Mouse (Mus musculus): ENCODE data around the gene Wdr20. TPM values are rescaled to one million over a fixed set of nuclear protein-coding genes. Genes with fewer than 3 reads are reported as not detected.

Wdr20 gene
- total and polyA plus RNA-seq, 2 experiments from 2014 or later, result 16.2 to 38.7 TPM

- Histone ChIP-seq H3K9ac (replicated peaks; ENCODE audit: low read length, poor library complexity, severe bottlenecking) (no peak overlapping the region), H3K4me1 (ENCODE audit: insufficient read depth, low read length) (no peaks in the 10 kb centered on the region), H3K36me3 (ENCODE audit: insufficient read depth, low read length) (peaks cover 10% of the 10 kb centered on the region), H3K9me3 (ENCODE audit: low read length) (no peaks in the 10 kb centered on the region), H3K4me3 (ENCODE audit: low read depth, low read length) (no peak overlapping the region), H3K27me3 (ENCODE audit: insufficient read depth, low read length) (no peaks in the 10 kb centered on the region), H3K4me2 (ENCODE audit: low read depth, low read length, poor library complexity, severe bottlenecking) (no peak overlapping the region), H3K27ac (ENCODE audit: low read depth, low read length) (no peak overlapping the region)
- TF ChIP-seq CTCF (IDR thresholded peaks at IDR 0.05), result no peak
- 75% methylated on average over 4 of the region's 4 CpGs for WGBS
- DNase-seq (ENCODE audit: low spot score), result peak; percentile 62
- ATAC-seq (ENCODE audit: low FRiP score), result no peak
Measured at GRCm38 (mm10) chr12:110786243-110786642, 48.5 kb downstream of the Wdr20 start.

GRCm38 (mm10) chr12:110790580-110790979 lies 52.8 kb downstream of the Wdr20 start:
- Histone ChIP-seq H3K27me3 (ENCODE audit: insufficient read depth, low read length) (no peaks in the 10 kb centered on the region), H3K36me3 (ENCODE audit: insufficient read depth, low read length) (peaks cover 5% of the 10 kb centered on the region), H3K9me3 (ENCODE audit: low read length) (no peaks in the 10 kb centered on the region), H3K27ac (ENCODE audit: low read depth, low read length) (no peak overlapping the region), H3K4me3 (ENCODE audit: low read depth, low read length) (no peak overlapping the region), H3K4me2 (ENCODE audit: low read depth, low read length, poor library complexity, severe bottlenecking) (no peak overlapping the region), H3K4me1 (ENCODE audit: insufficient read depth, low read length) (no peaks in the 10 kb centered on the region), H3K9ac (replicated peaks; ENCODE audit: low read length, poor library complexity, severe bottlenecking) (no peak overlapping the region)
- no peak for DNase-seq (ENCODE audit: low spot score)
- no peak for ATAC-seq (ENCODE audit: low FRiP score)
- no peak for TF ChIP-seq CTCF (IDR thresholded peaks at IDR 0.05)
- 88% methylated on average over 4 of the region's 4 CpGs for WGBS

- Histone ChIP-seq H3K9me3 (ENCODE audit: low read length) (no peaks in the 10 kb centered on the region), H3K4me3 (ENCODE audit: low read depth, low read length) (no peak overlapping the region), H3K9ac (replicated peaks; ENCODE audit: low read length, poor library complexity, severe bottlenecking) (no peak overlapping the region), H3K36me3 (ENCODE audit: insufficient read depth, low read length) (peaks cover 5% of the 10 kb centered on the region), H3K4me2 (ENCODE audit: low read depth, low read length, poor library complexity, severe bottlenecking) (no peak overlapping the region), H3K27ac (ENCODE audit: low read depth, low read length) (no peak overlapping the region), H3K4me1 (ENCODE audit: insufficient read depth, low read length) (no peaks in the 10 kb centered on the region), H3K27me3 (ENCODE audit: insufficient read depth, low read length) (no peaks in the 10 kb centered on the region)
- TF ChIP-seq CTCF (IDR thresholded peaks at IDR 0.05), result no peak
- DNase-seq (ENCODE audit: low spot score), result no peak
- no peak for ATAC-seq (ENCODE audit: low FRiP score)
- 96% methylated on average over 8 of the region's 8 CpGs for WGBS
Measured at GRCm38 (mm10) chr12:110791026-110791425, 53.3 kb downstream of the Wdr20 start.

- no peaks in the 10 kb centered on the region; the same call in 1 of the 2 replicates for H3K36me3 ChIP-seq (ENCODE audit: insufficient read depth, low read length)
- WGBS, result 87% methylated on average over 6 of the region's 6 CpGs
- no peak for TF ChIP-seq CTCF (IDR thresholded peaks at IDR 0.05)
- H3K4me1 ChIP-seq (ENCODE audit: insufficient read depth, low read length), result no peaks in the 10 kb centered on the region
- ATAC-seq (ENCODE audit: low FRiP score) (no peak), DNase-seq (ENCODE audit: low spot score) (no peak)
- H3K9me3 ChIP-seq (ENCODE audit: low read length), result no peaks in the 10 kb centered on the region
- H3K4me3 ChIP-seq (ENCODE audit: low read depth, low read length), result no peak overlapping the region
- no peaks in the 10 kb centered on the region for H3K27me3 ChIP-seq (ENCODE audit: insufficient read depth, low read length)
- no peak overlapping the region for H3K27ac ChIP-seq (ENCODE audit: low read depth, low read length)
- no peak overlapping the region for H3K9ac ChIP-seq (replicated peaks; ENCODE audit: low read length, poor library complexity, severe bottlenecking)
- H3K4me2 ChIP-seq (ENCODE audit: low read depth, low read length, poor library complexity, severe bottlenecking), result no peak overlapping the region
Measured at GRCm38 (mm10) chr12:110795035-110795434, 57.3 kb downstream of the Wdr20 start.

- no peak for TF ChIP-seq CTCF (IDR thresholded peaks at IDR 0.05)
- DNase-seq (ENCODE audit: low spot score) (no peak), ATAC-seq (ENCODE audit: low FRiP score) (no peak)
- Histone ChIP-seq H3K27ac (ENCODE audit: low read depth, low read length) (no peak overlapping the region), H3K4me3 (ENCODE audit: low read depth, low read length) (no peak overlapping the region), H3K9ac (replicated peaks; ENCODE audit: low read length, poor library complexity, severe bottlenecking) (no peak overlapping the region), H3K9me3 (ENCODE audit: low read length) (no peaks in the 10 kb centered on the region), H3K4me1 (ENCODE audit: insufficient read depth, low read length) (no peaks in the 10 kb centered on the region), H3K27me3 (ENCODE audit: insufficient read depth, low read length) (no peaks in the 10 kb centered on the region), H3K36me3 (ENCODE audit: insufficient read depth, low read length) (no peaks in the 10 kb centered on the region; the same call in 1 of the 2 replicates), H3K4me2 (ENCODE audit: low read depth, low read length, poor library complexity, severe bottlenecking) (no peak overlapping the region)
- 81% methylated on average over 6 of the region's 6 CpGs for WGBS
Measured at GRCm38 (mm10) chr12:110796748-110797147, 59.0 kb downstream of the Wdr20 start.

- 89% methylated on average over 6 of the region's 6 CpGs for WGBS
Measured at GRCm38 (mm10) chr12:110797202-110797601, 59.5 kb downstream of the Wdr20 start.

More at GRCm38 (mm10) chr12:110797202-110797601, 59.5 kb downstream of the Wdr20 start:
- H3K36me3 ChIP-seq (ENCODE audit: insufficient read depth, low read length), result no peaks in the 10 kb centered on the region; the same call in 1 of the 2 replicates
- no peak for TF ChIP-seq CTCF (IDR thresholded peaks at IDR 0.05)
- no peak overlapping the region for H3K4me3 ChIP-seq (ENCODE audit: low read depth, low read length)
- H3K27ac ChIP-seq (ENCODE audit: low read depth, low read length), result no peak overlapping the region
- ATAC-seq (ENCODE audit: low FRiP score) (no peak), DNase-seq (ENCODE audit: low spot score) (no peak)
- no peaks in the 10 kb centered on the region for H3K27me3 ChIP-seq (ENCODE audit: insufficient read depth, low read length)
- no peak overlapping the region for H3K9ac ChIP-seq (replicated peaks; ENCODE audit: low read length, poor library complexity, severe bottlenecking)
- H3K9me3 ChIP-seq (ENCODE audit: low read length), result no peaks in the 10 kb centered on the region
- no peak overlapping the region for H3K4me2 ChIP-seq (ENCODE audit: low read depth, low read length, poor library complexity, severe bottlenecking)
- H3K4me1 ChIP-seq (ENCODE audit: insufficient read depth, low read length), result no peaks in the 10 kb centered on the region
